Mouse (Mus musculus): Measurements from ENCODE around the gene Gfod2.

Gene Gfod2

GRCm38 (mm10) chr8:105758277-105759108 is at the start of gene Gfod2:
Gfod2 (minus strand) TSS chr8:105758664.
- peak; percentile 97 to 98 for DNase-seq (ENCODE audit: low spot score in 2 of 2)

- DNase-seq (ENCODE audit: low spot score in 2 of 2), result no peak
Measured at GRCm38 (mm10) chr8:105807766-105808165, 49.3 kb upstream of the Gfod2 start.

- DNase-seq (ENCODE audit: low spot score in 2 of 2), result no peak
Measured at GRCm38 (mm10) chr8:105805964-105806363, 47.5 kb upstream of the Gfod2 start.

- DNase-seq (ENCODE audit: low spot score in 2 of 2), result no peak
Measured at GRCm38 (mm10) chr8:105805346-105805745, 46.9 kb upstream of the Gfod2 start.

- no peak for DNase-seq (ENCODE audit: low spot score in 2 of 2)
Measured at GRCm38 (mm10) chr8:105804797-105805196, 46.3 kb upstream of the Gfod2 start.

- peak in 1 of 2 experiments; percentile 57 for DNase-seq (ENCODE audit: low spot score in 2 of 2)
Measured at GRCm38 (mm10) chr8:105801153-105801904, 42.9 kb upstream of the Gfod2 start.

GRCm38 (mm10) chr8:105799091-105799812 is 40.8 kb upstream of the Gfod2 start:
- peak; percentile 81 to 94 for DNase-seq (ENCODE audit: low spot score in 2 of 2)

- no peak for DNase-seq (ENCODE audit: low spot score in 2 of 2)
Measured at GRCm38 (mm10) chr8:105798408-105798807, 39.9 kb upstream of the Gfod2 start.

- no peak for DNase-seq (ENCODE audit: low spot score in 2 of 2)
Measured at GRCm38 (mm10) chr8:105795785-105796184, 37.3 kb upstream of the Gfod2 start.

- DNase-seq (ENCODE audit: low spot score in 2 of 2), result no peak
Measured at GRCm38 (mm10) chr8:105794009-105794598, 35.6 kb upstream of the Gfod2 start.

GRCm38 (mm10) chr8:105793331-105793730 is 34.9 kb upstream of the Gfod2 start:
- no peak for DNase-seq (ENCODE audit: low spot score in 2 of 2)

GRCm38 (mm10) chr8:105789626-105790025 is 31.2 kb upstream of the Gfod2 start:
- no peak for DNase-seq (ENCODE audit: low spot score in 2 of 2)

- no peak for DNase-seq (ENCODE audit: low spot score in 2 of 2)
Measured at GRCm38 (mm10) chr8:105788927-105789326, 30.5 kb upstream of the Gfod2 start.

- peak; percentile 67 to 85 for DNase-seq (ENCODE audit: low spot score in 2 of 2)
Measured at GRCm38 (mm10) chr8:105788241-105788640, 29.8 kb upstream of the Gfod2 start.

- DNase-seq (ENCODE audit: low spot score in 2 of 2), result no peak
Measured at GRCm38 (mm10) chr8:105780298-105780697, 21.8 kb upstream of the Gfod2 start.

GRCm38 (mm10) chr8:105777833-105778232 is 19.4 kb upstream of the Gfod2 start:
- no peak for DNase-seq (ENCODE audit: low spot score in 2 of 2)

GRCm38 (mm10) chr8:105774498-105774897 is 16.0 kb upstream of the Gfod2 start:
- DNase-seq (ENCODE audit: low spot score in 2 of 2), result no peak

- no peak for DNase-seq (ENCODE audit: low spot score in 2 of 2)
Measured at GRCm38 (mm10) chr8:105773441-105773861, 15.0 kb upstream of the Gfod2 start.

GRCm38 (mm10) chr8:105771398-105772175 is 13.1 kb upstream of the Gfod2 start:
- DNase-seq (ENCODE audit: low spot score in 2 of 2), result no peak

- no peak for DNase-seq (ENCODE audit: low spot score in 2 of 2)
Measured at GRCm38 (mm10) chr8:105770609-105771008, 12.1 kb upstream of the Gfod2 start.
